In the genomic region with DNA sequence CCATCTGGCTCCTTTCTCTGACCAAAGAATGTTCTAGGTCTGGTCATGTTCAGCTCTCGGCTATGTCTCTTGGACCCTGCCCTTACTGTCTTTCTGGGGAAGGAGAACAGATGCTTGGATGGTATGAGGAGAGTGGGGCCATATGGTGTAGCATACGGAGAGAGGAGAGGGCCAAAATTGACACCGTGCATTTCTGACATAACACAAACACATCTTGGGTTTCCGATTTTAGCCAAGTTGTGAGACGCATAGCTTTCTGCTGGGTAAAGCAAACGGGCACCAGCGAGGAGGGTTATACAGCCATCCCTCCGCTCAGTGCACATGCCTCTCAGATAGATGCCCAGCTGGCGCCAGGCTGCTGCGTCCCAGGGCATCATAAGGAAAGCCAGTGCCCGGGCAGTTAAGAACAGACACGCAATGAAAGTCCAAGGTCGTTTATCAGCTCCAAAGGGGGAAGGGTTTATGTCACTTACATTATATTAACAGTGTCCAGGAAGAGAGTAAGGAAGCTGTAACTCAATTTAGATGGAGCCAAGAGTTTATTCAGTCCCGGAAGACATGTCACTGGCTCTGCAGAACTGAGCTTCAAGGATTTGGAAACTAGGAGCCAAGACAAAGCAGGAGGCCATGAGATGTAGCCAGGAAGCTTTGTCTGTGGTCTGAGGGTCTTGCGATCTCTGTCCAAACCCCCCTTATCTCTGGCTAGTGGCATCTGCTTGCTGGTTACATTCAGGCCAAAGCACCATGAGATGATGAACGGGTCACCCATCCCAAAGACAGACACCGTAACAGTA, we compare ENCODE assay signal across 10 mouse cellular contexts. TPM values are rescaled to one million over a fixed set of nuclear protein-coding genes. Genes with fewer than 3 reads are reported as not detected.
A peak's percentile ranks its signal among the peaks of the same experiment; 100 is the strongest.
DNase-seq lines count a peak whose midpoint lies in the region; ATAC-seq and TF ChIP-seq lines count a peak whose summit lies in the region.
"Had no signal": no experiment of that assay in that cellular context is flagged by ENCODE, and none has a peak within 500 bp of the region (broad histone marks: within the 10 kb centered on the region; RNA-seq: fewer than 3 reads in every experiment).

No protein-coding gene starts in this region.

- TF ChIP-seq CTCF in lung, embryonic 14.5 days (IDR thresholded peaks at IDR 0.05; ENCODE audit: low read depth), result no peak
- no peak for TF ChIP-seq CTCF in small intestine, adult 2 months (IDR thresholded peaks at IDR 0.05; ENCODE audit: extremely low read depth, insufficient read length, insufficient replicate concordance, low read depth, low read length)

- no peaks in the 10 kb centered on the region for H3K27me3 ChIP-seq in forebrain, embryonic 13.5 days
- no peaks in the 10 kb centered on the region for H3K27me3 ChIP-seq in forebrain, embryonic 10.5 days (ENCODE audit: poor library complexity, severe bottlenecking)
- no peaks in the 10 kb centered on the region for H3K27me3 ChIP-seq in lung, embryonic 14.5 days (ENCODE audit: insufficient read depth, low read length)
- no peaks in the 10 kb centered on the region for H3K27me3 ChIP-seq in intestine, embryonic 14.5 days (replicated peaks; ENCODE audit: control insufficient read depth, insufficient read depth, low read length)
- H3K27me3 ChIP-seq in small intestine, adult 2 months (ENCODE audit: control insufficient read depth, insufficient read depth, low read length), result no peaks in the 10 kb centered on the region
- H3K27me3 ChIP-seq: embryonic facial prominence, embryonic 13.5 days had no signal

- H3K36me3 ChIP-seq in forebrain, embryonic 13.5 days (ENCODE audit: poor library complexity, severe bottlenecking), result peaks cover 56% of the 10 kb centered on the region
- H3K36me3 ChIP-seq in forebrain, embryonic 10.5 days (replicated peaks), result peaks cover 32% of the 10 kb centered on the region
- peaks cover 37% of the 10 kb centered on the region for H3K36me3 ChIP-seq in lung, embryonic 14.5 days (ENCODE audit: insufficient read depth)
- peaks cover 39% of the 10 kb centered on the region for H3K36me3 ChIP-seq in intestine, embryonic 14.5 days (ENCODE audit: control insufficient read depth, insufficient read depth, low read length)
- peaks cover 42% of the 10 kb centered on the region for H3K36me3 ChIP-seq in small intestine, adult 2 months (ENCODE audit: control insufficient read depth, insufficient read depth, low read length)

- no peak overlapping the region for H3K4me2 ChIP-seq in forebrain, embryonic 13.5 days
- H3K4me2 ChIP-seq in lung, embryonic 14.5 days, result no peak overlapping the region
- H3K4me2 ChIP-seq in intestine, embryonic 14.5 days (ENCODE audit: low read length), result no peak overlapping the region
- H3K4me2 ChIP-seq: embryonic facial prominence, embryonic 13.5 days had no signal

- peaks cover 9% of the 10 kb centered on the region; the same call in 1 of the 2 replicates for H3K4me1 ChIP-seq in forebrain, embryonic 13.5 days
- H3K4me1 ChIP-seq in forebrain, embryonic 10.5 days, result peaks cover 33% of the 10 kb centered on the region
- peaks cover 23% of the 10 kb centered on the region for H3K4me1 ChIP-seq in lung, embryonic 14.5 days (ENCODE audit: insufficient read depth)
- peaks cover 28% of the 10 kb centered on the region for H3K4me1 ChIP-seq in intestine, embryonic 14.5 days (replicated peaks; ENCODE audit: control insufficient read depth, insufficient read depth, low read length)
- peaks cover 23% of the 10 kb centered on the region; the same call in 1 of the 2 replicates for H3K4me1 ChIP-seq in small intestine, adult 2 months (ENCODE audit: control insufficient read depth, insufficient read depth, insufficient read length, low read length)
- H3K4me1 ChIP-seq: embryonic facial prominence, embryonic 13.5 days had no signal

- DNase-seq in forebrain, embryonic 10.5 days (ENCODE audit: extremely low spot score, low spot score), result no peak
- peak; percentile 70 for DNase-seq in lung, embryonic 14.5 days
- no peak for DNase-seq in lung, adult 18-20 months
- peak; percentile 65 for DNase-seq in intestine, embryonic 14.5 days (ENCODE audit: low spot score)
- no peak for DNase-seq in thymus, adult 18-20 months
- no peak for DNase-seq in spleen, adult 18-20 months

- TF ChIP-seq POLR2A in small intestine, adult 2 months (IDR thresholded peaks at IDR 0.05; ENCODE audit: low read depth, low read length), result no peak

- 0 out of 2 replicates have a peak, but pooled peaks have one; percentile 36 for ATAC-seq in forebrain, embryonic 13.5 days
- ATAC-seq in lung, embryonic 14.5 days (ENCODE audit: insufficient read depth), result peak; percentile 74
- ATAC-seq in intestine, embryonic 14.5 days (replicated peaks; ENCODE audit: low FRiP score, low TSS enrichment, low read depth), result peak; percentile 36; the same call in 1 of the 2 replicates
- ATAC-seq: inflammation-experienced regulatory T-cells, adult 6 months had no signal

- 91% methylated on average over 17 of the region's 17 CpGs for WGBS in forebrain, embryonic 13.5 days
- WGBS in forebrain, embryonic 10.5 days, result 92% methylated on average over 17 of the region's 17 CpGs
- 59% methylated on average over 17 of the region's 17 CpGs for WGBS in lung, embryonic 14.5 days
- WGBS in intestine, embryonic 14.5 days, result 46% methylated on average over 17 of the region's 17 CpGs
- 52% methylated on average over 17 of the region's 17 CpGs for WGBS in small intestine, adult 2 months

- peak overlapping the region; percentile 70 for H3K27ac ChIP-seq in forebrain, embryonic 13.5 days
- no peak overlapping the region for H3K27ac ChIP-seq in forebrain, embryonic 10.5 days
- peak overlapping the region; percentile 62 for H3K27ac ChIP-seq in lung, embryonic 14.5 days (ENCODE audit: low read depth)
- peak overlapping the region; percentile 75 for H3K27ac ChIP-seq in intestine, embryonic 14.5 days (ENCODE audit: low read depth)
- peak overlapping the region; percentile 5 for H3K27ac ChIP-seq in small intestine, adult 2 months (ENCODE audit: insufficient read depth, low read depth, low read length)
- H3K27ac ChIP-seq: embryonic facial prominence, embryonic 13.5 days had no signal

- no peak overlapping the region for H3K4me3 ChIP-seq in forebrain, embryonic 13.5 days
- no peak overlapping the region for H3K4me3 ChIP-seq in forebrain, embryonic 10.5 days
- no peak overlapping the region for H3K4me3 ChIP-seq in lung, embryonic 14.5 days (ENCODE audit: low read depth, low read length)
- no peak overlapping the region for H3K4me3 ChIP-seq in intestine, embryonic 14.5 days (ENCODE audit: low read depth, low read length)
- no peak overlapping the region for H3K4me3 ChIP-seq in small intestine, adult 2 months (ENCODE audit: low read depth, low read length)
- H3K4me3 ChIP-seq: embryonic facial prominence, embryonic 13.5 days had no signal

- H3K9me3 ChIP-seq in forebrain, embryonic 13.5 days (replicated peaks), result no peaks in the 10 kb centered on the region
- no peaks in the 10 kb centered on the region for H3K9me3 ChIP-seq in forebrain, embryonic 10.5 days
- no peaks in the 10 kb centered on the region for H3K9me3 ChIP-seq in lung, embryonic 14.5 days (ENCODE audit: low read depth, low read length)
- no peaks in the 10 kb centered on the region for H3K9me3 ChIP-seq in intestine, embryonic 14.5 days (ENCODE audit: control insufficient read depth, low read length)
- H3K9me3 ChIP-seq: embryonic facial prominence, embryonic 13.5 days had no signal

- no peak overlapping the region for H3K9ac ChIP-seq in forebrain, embryonic 13.5 days
- no peak overlapping the region for H3K9ac ChIP-seq in lung, embryonic 14.5 days
- no peak overlapping the region for H3K9ac ChIP-seq in intestine, embryonic 14.5 days (ENCODE audit: low read length)
- H3K9ac ChIP-seq: embryonic facial prominence, embryonic 13.5 days had no signal

RNA-seq across cellular contexts. Expression of a gene that starts 33.0 kb away (rescaled TPM):
- 46.4 and 52.3 TPM in 2 replicates for polyA plus RNA-seq in forebrain, embryonic 13.5 days (2015; fragmentation: Nextera tagmentation; extraction: Ambion mirVana)
- polyA plus RNA-seq in forebrain, embryonic 10.5 days (2016; fragmentation: Nextera tagmentation; extraction: Ambion mirVana), result 16.6 and 16.8 TPM in 2 replicates
- polyA plus RNA-seq in lung, embryonic 14.5 days (2014; fragmentation: Nextera tagmentation; extraction: Ambion mirVana), result 35.8 and 36.7 TPM in 2 replicates
- 61.0 and 76.0 TPM in 2 replicates for polyA plus RNA-seq in intestine, embryonic 14.5 days (2014; fragmentation: Nextera tagmentation; extraction: Ambion mirVana)
- polyA plus RNA-seq in small intestine, adult 2 months (2012; rRNA removed), result 112 and 394 TPM in 2 replicates
- polyA plus RNA-seq: inflammation-experienced regulatory T-cells, adult 6 months had no signal

Comparison
In these comparisons a context has a peak if more than half of its experiments do, and no peak if none do; other contexts are left out.
1. DNase-seq: peak in lung, embryonic 14.5 days (single experiment) and intestine, embryonic 14.5 days (single experiment); none in forebrain, embryonic 10.5 days (single experiment), lung, adult 18-20 months (0 of 2), thymus, adult 18-20 months (0 of 2) and spleen, adult 18-20 months (0 of 2).
2. Peak in every context shown above with its lines, with median percentiles within 50 percentile points of each other: ATAC-seq.